Mouse (Mus musculus) embryonic facial prominence, embryonic 15.5 days (tissue): ENCODE measurements around the gene Ccdc189. TPM values are rescaled to one million over a fixed set of nuclear protein-coding genes. Genes with fewer than 3 reads are reported as not detected.

Source experiments
- ATAC-seq: fragments of 200-750 bp; cut with Nextera tagmentation; 2 replicates; pipeline ENCODE4 v1.8.0; 2017; ENCODE audit warnings: low read depth, moderate TSS enrichment; ENCODE audit not compliant: insufficient number of reproducible peaks, low FRiP score, low TSS enrichment
- H3K27ac ChIP-seq: fragments of 300-500 bp; sonication (generic); replicated peaks from 2 replicates; pipeline ENCODE4 v1.5.1; 2015; ENCODE audit warnings: mild to moderate bottlenecking, inconsistent platforms
- H3K27me3 ChIP-seq: fragments of 300-500 bp; sonication (generic); 2 replicates; pipeline ENCODE4 v1.6.1; 2015; ENCODE audit warnings: inconsistent platforms
- H3K36me3 ChIP-seq: fragments of 300-500 bp; sonication (generic); 2 replicates; pipeline ENCODE4 v1.6.1; 2015; ENCODE audit warnings: mild to moderate bottlenecking, inconsistent platforms
- H3K4me1 ChIP-seq: fragments of 300-500 bp; sonication (generic); 2 replicates; pipeline ENCODE4 v1.6.1; 2015; ENCODE audit warnings: inconsistent platforms
- H3K4me2 ChIP-seq: fragments of 300-500 bp; sonication (generic); replicated peaks from 2 replicates; pipeline ENCODE4 v1.6.1; 2015; ENCODE audit warnings: mild to moderate bottlenecking, inconsistent platforms
- H3K4me3 ChIP-seq: fragments of 300-500 bp; sonication (generic); replicated peaks from 2 replicates; pipeline ENCODE4 v1.5.1; 2015; ENCODE audit warnings: mild to moderate bottlenecking, inconsistent platforms
- H3K9ac ChIP-seq: fragments of 300-500 bp; sonication (generic); 2 replicates; pipeline ENCODE4 v1.6.1; 2015; ENCODE audit warnings: inconsistent platforms
- H3K9me3 ChIP-seq: fragments of 300-500 bp; sonication (generic); replicated peaks from 2 replicates; pipeline ENCODE4 v1.6.1; 2016; ENCODE audit warnings: inconsistent platforms
- WGBS: fragments of 180-500 bp; shearing (Covaris S2); methylation state at CpG from one replicate; pipeline ENCODE4 v1.1.7; 2015; 5-methylcytosine and 5-hydroxymethylcytosine counted together
- polyA plus RNA-seq: library from polyadenylated mRNA; unstranded; fragments of >200 nt; fragmentation: Nextera tagmentation; extraction: Ambion mirVana; gene quantifications from 2 replicates; pipeline ENCODE4 v1.2.1, GENCODE M21; 2015

Ccdc189 gene
- polyA plus RNA-seq, 1 experiment from 2014 or later: 29.0 TPM

DNA sequence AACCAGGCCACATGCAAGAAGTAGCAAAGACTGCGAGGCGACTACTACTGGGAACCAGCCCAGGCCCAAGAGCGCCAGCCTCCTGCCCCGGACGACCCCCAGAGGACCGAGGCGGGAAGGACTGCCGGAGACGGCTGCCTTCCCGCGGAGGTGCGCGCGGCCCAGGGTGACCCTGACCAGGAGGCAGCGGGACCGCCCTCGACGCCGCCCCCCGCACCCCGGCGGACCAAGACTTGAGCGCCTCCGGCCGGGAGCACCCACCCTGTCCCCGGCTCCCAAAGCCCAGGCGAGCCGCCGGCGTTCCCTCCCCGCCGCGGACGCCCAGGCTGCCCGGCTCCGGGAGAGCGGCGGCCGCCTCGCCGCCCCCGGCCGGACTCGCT is 26.1 kb upstream of the Ccdc189 start:
- H3K27ac ChIP-seq: peak overlapping the region; percentile 78
- ATAC-seq: peak; percentile 32
- under 1% methylated on average over 43 of the region's 44 CpGs for WGBS
- H3K9me3 ChIP-seq: no peaks in the 10 kb centered on the region
- H3K9ac ChIP-seq: peak overlapping the region; percentile 93
- peak overlapping the region; percentile 68 for H3K4me2 ChIP-seq
- H3K27me3 ChIP-seq: no peaks in the 10 kb centered on the region
- peaks cover 14% of the 10 kb centered on the region for H3K4me1 ChIP-seq
- H3K36me3 ChIP-seq: peaks cover 34% of the 10 kb centered on the region
- peak overlapping the region; percentile 99 for H3K4me3 ChIP-seq

GRCm38 (mm10) chr7:127614091-127614490 is 25.7 kb upstream of the Ccdc189 start:
- peak overlapping the region; percentile 93 for H3K9ac ChIP-seq
- no peak for ATAC-seq
- H3K27ac ChIP-seq: peak overlapping the region; percentile 78; the same call in 1 of the 2 replicates
- H3K36me3 ChIP-seq: peaks cover 38% of the 10 kb centered on the region
- H3K27me3 ChIP-seq: no peaks in the 10 kb centered on the region
- H3K4me3 ChIP-seq: peak overlapping the region; percentile 99
- WGBS: 10% methylated on average over 8 of the region's 8 CpGs
- peak overlapping the region; percentile 68 for H3K4me2 ChIP-seq
- H3K4me1 ChIP-seq: peaks cover 14% of the 10 kb centered on the region
- H3K9me3 ChIP-seq: no peaks in the 10 kb centered on the region

DNA sequence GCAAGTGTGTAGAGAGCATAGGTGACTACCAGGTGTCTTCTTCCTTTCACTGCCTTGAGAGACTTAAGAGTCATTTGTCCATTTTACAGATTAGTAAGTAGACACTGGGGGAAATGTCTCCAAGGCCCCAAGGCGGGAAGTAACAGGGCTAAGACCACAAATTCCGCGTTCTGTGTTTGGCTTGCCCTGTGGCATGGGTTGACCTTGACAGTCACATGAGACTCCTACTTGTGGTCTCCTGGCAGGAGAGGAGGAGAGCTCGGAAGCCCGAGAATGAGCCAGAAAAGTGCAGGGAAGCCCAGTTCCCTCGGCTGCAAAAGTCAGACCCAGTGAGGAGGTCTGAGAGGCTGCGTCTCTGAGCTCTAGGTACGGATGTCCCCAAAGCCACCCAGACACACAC is 25.1 kb upstream of the Ccdc189 start:
- Histone ChIP-seq H3K9ac (peak overlapping the region; percentile 93; the same call in 1 of the 2 replicates), H3K27me3 (no peaks in the 10 kb centered on the region), H3K4me1 (peaks cover 14% of the 10 kb centered on the region), H3K27ac (no peak overlapping the region), H3K4me3 (peak overlapping the region; percentile 99), H3K9me3 (no peaks in the 10 kb centered on the region), H3K36me3 (peaks cover 44% of the 10 kb centered on the region), H3K4me2 (peak overlapping the region; percentile 68; the same call in 1 of the 2 replicates)
- WGBS: 74% methylated on average over 8 of the region's 8 CpGs
- no peak for ATAC-seq

GRCm38 (mm10) chr7:127611561-127611960 is 23.2 kb upstream of the Ccdc189 start:
- no peak overlapping the region for H3K4me2 ChIP-seq
- H3K4me1 ChIP-seq: peaks cover 14% of the 10 kb centered on the region
- ATAC-seq: no peak
- H3K36me3 ChIP-seq: peaks cover 55% of the 10 kb centered on the region
- no peak overlapping the region for H3K9ac ChIP-seq
- H3K27ac ChIP-seq: no peak overlapping the region
- WGBS: 96% methylated on average over 26 of the region's 26 CpGs
- H3K27me3 ChIP-seq: no peaks in the 10 kb centered on the region
- no peak overlapping the region for H3K4me3 ChIP-seq
- H3K9me3 ChIP-seq: no peaks in the 10 kb centered on the region

DNA sequence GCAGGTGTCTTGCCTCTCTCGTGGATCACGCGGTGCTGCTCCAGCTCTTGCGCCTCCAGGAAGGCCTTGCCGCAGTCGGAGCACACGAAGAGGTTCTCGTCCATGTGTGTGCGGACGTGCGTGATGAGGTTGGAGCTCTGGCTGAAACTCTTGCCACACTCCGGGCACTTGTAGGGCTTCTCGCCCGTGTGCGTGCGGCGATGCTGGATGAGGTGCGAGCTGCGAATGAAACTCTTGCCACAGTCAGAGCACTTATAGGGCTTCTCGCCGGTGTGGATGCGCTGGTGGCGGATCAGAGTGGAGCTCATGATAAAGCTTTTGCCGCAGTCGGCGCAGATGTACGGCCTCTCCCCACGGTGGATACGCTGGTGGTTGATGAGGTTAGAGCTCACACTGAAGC is 22.6 kb upstream of the Ccdc189 start:
- Histone ChIP-seq H3K9me3 (no peaks in the 10 kb centered on the region), H3K4me3 (no peak overlapping the region), H3K4me2 (no peak overlapping the region), H3K4me1 (peaks cover 14% of the 10 kb centered on the region), H3K27me3 (no peaks in the 10 kb centered on the region), H3K27ac (no peak overlapping the region), H3K9ac (no peak overlapping the region), H3K36me3 (peaks cover 55% of the 10 kb centered on the region)
- ATAC-seq: no peak
- WGBS: 97% methylated on average over 29 of the region's 29 CpGs

DNA sequence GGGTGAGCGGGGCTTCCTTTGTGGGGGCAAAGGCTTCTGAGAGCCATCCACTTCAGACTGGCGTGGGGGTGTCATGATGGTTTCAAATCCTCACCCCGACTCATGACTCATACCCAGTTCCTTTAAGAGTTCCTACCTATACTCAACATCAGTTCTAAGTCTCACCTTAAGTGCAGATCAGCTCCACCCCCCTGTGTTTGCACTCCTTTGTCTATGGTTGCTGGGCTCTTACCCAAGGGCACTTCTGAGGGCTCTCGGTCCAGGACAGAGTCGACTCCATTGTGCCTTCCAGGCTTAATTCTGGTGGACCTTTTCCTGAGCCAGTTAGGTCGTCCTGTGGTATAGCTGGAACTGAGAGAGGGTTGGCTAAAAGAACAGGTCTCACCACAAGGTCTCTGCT is 18.8 kb upstream of the Ccdc189 start:
- 84% methylated on average over 6 of the region's 6 CpGs for WGBS
- H3K4me2 ChIP-seq: no peak overlapping the region
- no peak overlapping the region for H3K9ac ChIP-seq
- ATAC-seq: no peak
- no peaks in the 10 kb centered on the region for H3K9me3 ChIP-seq
- H3K27ac ChIP-seq: no peak overlapping the region
- no peaks in the 10 kb centered on the region for H3K27me3 ChIP-seq
- no peak overlapping the region for H3K4me3 ChIP-seq
- H3K4me1 ChIP-seq: no peaks in the 10 kb centered on the region
- peaks cover 76% of the 10 kb centered on the region for H3K36me3 ChIP-seq

DNA sequence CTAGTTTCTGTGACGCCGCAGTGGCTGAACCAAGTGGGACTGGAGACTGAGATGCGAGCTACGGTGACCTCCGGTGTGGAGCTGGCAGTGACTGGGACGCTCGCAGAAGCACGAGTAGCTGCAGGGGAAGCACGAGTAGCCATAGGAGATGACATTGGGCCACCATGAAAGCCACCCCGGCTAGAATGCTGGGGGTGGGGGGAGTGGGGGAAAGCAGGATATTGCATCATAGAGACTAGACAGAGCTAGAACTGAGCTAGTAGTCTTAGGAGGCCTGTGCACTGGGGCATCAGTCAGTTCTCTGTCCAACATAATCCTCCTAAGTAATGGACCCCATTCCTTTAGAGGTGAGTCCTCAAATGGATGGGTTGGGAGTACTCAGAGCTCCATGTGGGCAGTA is 15.9 kb upstream of the Ccdc189 start:
- no peaks in the 10 kb centered on the region for H3K9me3 ChIP-seq
- H3K36me3 ChIP-seq: peaks cover 76% of the 10 kb centered on the region
- WGBS: 87% methylated on average over 10 of the region's 10 CpGs
- H3K9ac ChIP-seq: no peak overlapping the region
- ATAC-seq: no peak
- no peak overlapping the region for H3K4me3 ChIP-seq
- no peak overlapping the region for H3K27ac ChIP-seq
- H3K4me2 ChIP-seq: no peak overlapping the region
- H3K27me3 ChIP-seq: no peaks in the 10 kb centered on the region
- no peaks in the 10 kb centered on the region for H3K4me1 ChIP-seq

- ATAC-seq: no peak
- Histone ChIP-seq H3K4me1 (no peaks in the 10 kb centered on the region), H3K36me3 (peaks cover 76% of the 10 kb centered on the region), H3K27me3 (no peaks in the 10 kb centered on the region), H3K27ac (no peak overlapping the region), H3K4me2 (no peak overlapping the region), H3K9me3 (no peaks in the 10 kb centered on the region), H3K9ac (no peak overlapping the region), H3K4me3 (no peak overlapping the region)
- WGBS: 76% methylated on average over 2 of the region's 2 CpGs
Measured at GRCm38 (mm10) chr7:127602903-127603302, 14.5 kb upstream of the Ccdc189 start.

DNA sequence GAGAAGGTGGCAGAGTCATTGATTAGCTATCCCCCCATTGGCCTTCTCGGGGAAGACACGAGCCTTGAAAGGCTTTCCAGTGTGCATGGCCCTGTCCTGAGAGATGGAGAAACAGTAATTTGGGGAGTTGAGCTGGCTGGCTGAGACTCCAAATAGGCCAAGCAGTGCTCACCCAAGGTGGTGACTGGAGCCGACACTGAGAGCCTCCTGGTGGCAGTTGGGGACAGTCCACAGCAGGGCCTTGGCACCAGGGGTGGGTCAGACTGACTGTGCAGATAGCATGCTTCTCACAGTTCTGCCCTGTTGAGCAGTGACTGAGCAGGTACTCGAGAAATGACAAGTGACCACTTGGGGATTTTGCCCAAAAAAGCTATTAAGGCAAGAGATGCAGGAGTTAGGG is 13.3 kb upstream of the Ccdc189 start:
- WGBS: 85% methylated on average over 4 of the region's 4 CpGs
- Histone ChIP-seq H3K4me2 (no peak overlapping the region), H3K36me3 (peaks cover 83% of the 10 kb centered on the region), H3K4me1 (no peaks in the 10 kb centered on the region), H3K4me3 (no peak overlapping the region), H3K27ac (no peak overlapping the region), H3K9ac (no peak overlapping the region), H3K27me3 (no peaks in the 10 kb centered on the region), H3K9me3 (no peaks in the 10 kb centered on the region)
- no peak for ATAC-seq

- Histone ChIP-seq H3K9me3 (no peaks in the 10 kb centered on the region), H3K4me1 (no peaks in the 10 kb centered on the region), H3K27me3 (no peaks in the 10 kb centered on the region), H3K9ac (no peak overlapping the region), H3K27ac (no peak overlapping the region), H3K4me2 (no peak overlapping the region), H3K4me3 (no peak overlapping the region), H3K36me3 (peaks cover 94% of the 10 kb centered on the region)
- no peak for ATAC-seq
- WGBS: 95% methylated on average over 7 of the region's 7 CpGs
Measured at GRCm38 (mm10) chr7:127600612-127601011, 12.2 kb upstream of the Ccdc189 start.

GRCm38 (mm10) chr7:127596747-127597146 is 8.4 kb upstream of the Ccdc189 start:
- Histone ChIP-seq H3K9ac (no peak overlapping the region), H3K27me3 (no peaks in the 10 kb centered on the region), H3K9me3 (no peaks in the 10 kb centered on the region), H3K36me3 (peaks cover 100% of the 10 kb centered on the region), H3K4me1 (no peaks in the 10 kb centered on the region), H3K4me3 (no peak overlapping the region), H3K27ac (no peak overlapping the region), H3K4me2 (no peak overlapping the region)
- 95% methylated on average over 17 of the region's 17 CpGs for WGBS
- ATAC-seq: no peak

GRCm38 (mm10) chr7:127592575-127592974 is 4.2 kb upstream of the Ccdc189 start:
- H3K9ac ChIP-seq: no peak overlapping the region
- H3K4me3 ChIP-seq: no peak overlapping the region
- no peak overlapping the region for H3K4me2 ChIP-seq
- peaks cover 79% of the 10 kb centered on the region for H3K36me3 ChIP-seq
- 87% methylated on average over 14 of the region's 14 CpGs for WGBS
- ATAC-seq: no peak
- peaks cover 12% of the 10 kb centered on the region for H3K4me1 ChIP-seq
- no peaks in the 10 kb centered on the region for H3K27me3 ChIP-seq
- H3K27ac ChIP-seq: no peak overlapping the region
- no peaks in the 10 kb centered on the region for H3K9me3 ChIP-seq
